Mouse (Mus musculus): Measurements from ENCODE around the gene Ugcg. TPM values are rescaled to one million over a fixed set of nuclear protein-coding genes. Genes with fewer than 3 reads are reported as not detected.

The Ugcg gene
- total and polyA plus RNA-seq, 2 experiments from 2014 or later = 18.5 to 66.4 TPM

DNA sequence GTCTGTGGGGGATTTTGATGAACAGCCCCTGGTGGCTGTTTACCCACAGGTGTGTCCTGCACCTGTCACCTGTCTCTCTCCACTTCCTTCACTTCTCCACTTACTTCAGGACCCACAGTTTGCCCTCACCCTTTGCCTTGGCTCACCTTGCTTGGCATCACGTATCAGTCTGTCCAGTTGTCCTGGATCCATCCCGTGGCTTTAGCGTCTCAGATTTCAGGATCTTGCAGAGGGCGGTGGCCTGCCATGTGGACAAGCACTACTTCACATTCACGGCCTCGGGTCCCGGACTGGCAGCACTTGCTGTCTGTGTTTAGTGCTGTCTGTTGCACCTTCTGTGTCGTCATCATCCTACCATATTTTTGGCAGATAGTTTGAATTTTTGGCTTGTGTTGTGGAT lies 10.7 kb downstream of the Ugcg start:
- Histone ChIP-seq H3K4me2 (ENCODE audit: low read depth) (no peak overlapping the region), H3K4me1 (ENCODE audit: insufficient read depth) (peaks cover 6% of the 10 kb centered on the region; the same call in 1 of the 2 replicates), H3K36me3 (ENCODE audit: insufficient read depth) (no peaks in the 10 kb centered on the region), H3K9me3 (ENCODE audit: low read length) (no peaks in the 10 kb centered on the region), H3K27me3 (ENCODE audit: insufficient read depth, low read length) (no peaks in the 10 kb centered on the region), H3K27ac (ENCODE audit: low read depth, low read length) (no peak overlapping the region), H3K9ac (no peak overlapping the region), H3K4me3 (ENCODE audit: low read depth, low read length) (no peak overlapping the region)
- no peak for TF ChIP-seq CTCF (IDR thresholded peaks at IDR 0.05; ENCODE audit: low read depth)
- ATAC-seq (no peak), DNase-seq (no peak)
- 56% methylated on average over 8 of the region's 8 CpGs for WGBS

DNA sequence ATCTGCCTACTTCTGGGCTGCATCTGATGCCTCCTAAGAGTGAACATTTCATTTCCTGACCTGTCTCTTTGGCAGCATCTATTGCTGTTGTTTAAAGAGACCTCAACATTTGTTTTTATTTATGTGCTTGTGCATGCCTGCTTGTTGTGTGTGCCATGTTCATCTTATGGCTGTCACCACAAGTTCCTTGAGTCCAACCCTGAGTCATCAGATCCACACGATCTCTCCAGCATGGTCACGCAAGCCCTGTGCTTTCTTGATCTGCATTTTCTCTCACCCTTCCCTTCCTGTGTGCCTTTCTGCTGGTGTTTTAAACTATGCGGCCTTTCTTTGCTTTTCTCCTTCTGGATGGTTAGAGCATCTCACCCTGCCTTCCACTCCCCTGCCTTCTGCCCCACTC lies 11.6 kb downstream of the Ugcg start:
- H3K4me2 ChIP-seq (ENCODE audit: low read depth) = no peak overlapping the region
- H3K36me3 ChIP-seq (ENCODE audit: insufficient read depth) = no peaks in the 10 kb centered on the region
- no peak for DNase-seq
- peaks cover 6% of the 10 kb centered on the region; the same call in 1 of the 2 replicates for H3K4me1 ChIP-seq (ENCODE audit: insufficient read depth)
- TF ChIP-seq CTCF (IDR thresholded peaks at IDR 0.05; ENCODE audit: low read depth) = no peak
- no peaks in the 10 kb centered on the region for H3K27me3 ChIP-seq (ENCODE audit: insufficient read depth, low read length)
- no peaks in the 10 kb centered on the region for H3K9me3 ChIP-seq (ENCODE audit: low read length)
- 77% methylated on average over 3 of the region's 3 CpGs for WGBS
- ATAC-seq = no peak
- H3K27ac ChIP-seq (ENCODE audit: low read depth, low read length) = no peak overlapping the region
- no peak overlapping the region for H3K9ac ChIP-seq
- no peak overlapping the region for H3K4me3 ChIP-seq (ENCODE audit: low read depth, low read length)

DNA sequence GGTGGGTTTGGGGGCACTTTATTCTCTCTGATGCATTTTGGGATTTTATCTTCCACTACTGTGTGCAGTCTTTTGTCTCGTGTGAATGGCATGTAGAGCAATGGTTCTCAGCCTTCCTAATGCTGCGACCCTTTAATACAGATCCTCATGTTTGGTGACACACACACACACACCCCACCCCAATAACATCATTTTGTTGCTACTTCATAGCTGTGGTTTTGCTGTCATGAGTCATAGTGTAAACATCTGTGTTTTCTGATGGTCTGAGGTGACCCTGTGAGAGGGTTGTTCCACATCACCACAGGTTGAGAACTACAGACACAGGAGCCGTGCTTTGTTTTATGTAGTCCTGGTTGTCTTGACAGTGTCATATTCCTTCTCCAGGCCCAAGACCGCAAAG lies 15.6 kb downstream of the Ugcg start:
- Histone ChIP-seq H3K9me3 (ENCODE audit: low read length) (no peaks in the 10 kb centered on the region), H3K4me3 (ENCODE audit: low read depth, low read length) (no peak overlapping the region), H3K27ac (ENCODE audit: low read depth, low read length) (no peak overlapping the region), H3K4me1 (ENCODE audit: insufficient read depth) (no peaks in the 10 kb centered on the region; the same call in 1 of the 2 replicates), H3K4me2 (ENCODE audit: low read depth) (no peak overlapping the region), H3K27me3 (ENCODE audit: insufficient read depth, low read length) (no peaks in the 10 kb centered on the region), H3K9ac (no peak overlapping the region), H3K36me3 (ENCODE audit: insufficient read depth) (no peaks in the 10 kb centered on the region)
- ATAC-seq = no peak
- TF ChIP-seq CTCF (IDR thresholded peaks at IDR 0.05; ENCODE audit: low read depth) = no peak
- no peak for DNase-seq
- 82% methylated on average over 4 of the region's 4 CpGs for WGBS

DNA sequence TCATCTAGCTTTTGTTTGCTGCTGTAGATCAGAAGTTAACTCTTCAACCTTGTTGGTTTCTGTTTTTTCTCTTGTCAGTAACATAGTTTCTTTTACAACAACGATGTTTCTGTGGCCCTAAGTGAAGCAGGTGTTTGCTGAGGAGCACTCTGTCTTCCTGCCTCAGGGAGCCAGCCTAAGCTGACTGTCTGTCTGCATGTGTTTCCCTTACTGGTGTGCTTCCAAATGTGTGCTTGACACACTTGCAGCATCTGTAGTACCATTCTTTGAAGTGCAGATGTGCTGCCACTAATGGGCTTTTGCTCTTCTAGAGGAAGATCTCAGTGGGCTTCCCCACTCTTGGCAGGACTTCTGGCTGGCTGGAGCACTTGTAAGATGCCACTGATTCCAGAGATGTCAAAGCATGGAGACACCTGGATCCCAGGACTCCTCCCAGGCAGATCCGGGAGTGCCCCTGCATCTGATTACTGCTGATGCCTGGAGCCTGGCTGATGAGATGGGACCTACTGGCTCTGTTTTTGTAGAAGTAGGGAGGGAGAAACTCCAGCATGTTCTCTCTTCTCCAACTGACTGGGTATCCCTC lies 16.8 kb downstream of the Ugcg start:
- Histone ChIP-seq H3K9ac (no peak overlapping the region), H3K9me3 (ENCODE audit: low read length) (no peaks in the 10 kb centered on the region), H3K4me3 (ENCODE audit: low read depth, low read length) (no peak overlapping the region), H3K4me1 (ENCODE audit: insufficient read depth) (no peaks in the 10 kb centered on the region), H3K4me2 (ENCODE audit: low read depth) (no peak overlapping the region), H3K36me3 (ENCODE audit: insufficient read depth) (0 out of 2 replicates have a peak, but pooled peaks cover 6% of the 10 kb centered on the region), H3K27me3 (ENCODE audit: insufficient read depth, low read length) (no peaks in the 10 kb centered on the region), H3K27ac (ENCODE audit: low read depth, low read length) (no peak overlapping the region)
- no peak for TF ChIP-seq CTCF (IDR thresholded peaks at IDR 0.05; ENCODE audit: low read depth)
- ATAC-seq (no peak), DNase-seq (no peak)
- WGBS = 56% methylated on average over 2 of the region's 2 CpGs

DNA sequence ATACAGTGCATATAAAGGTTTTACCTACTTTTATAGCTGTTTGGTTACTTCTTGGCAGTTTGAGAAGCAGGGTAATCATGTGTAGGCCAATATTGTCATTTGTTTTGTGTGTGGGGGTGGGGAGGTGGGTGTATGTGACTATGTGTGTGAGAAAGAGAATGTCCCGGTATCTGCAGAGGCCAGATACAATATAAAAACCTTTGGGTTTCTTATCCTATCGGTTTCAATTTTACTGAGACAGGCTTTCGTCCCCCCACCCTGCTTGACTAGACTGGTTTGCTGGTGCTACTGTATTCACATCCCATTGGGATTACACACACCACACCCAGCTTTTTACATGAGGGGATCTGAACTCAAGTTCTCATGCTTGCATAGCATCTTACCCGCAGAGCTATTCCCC lies 17.5 kb downstream of the Ugcg start:
- Histone ChIP-seq H3K27me3 (ENCODE audit: insufficient read depth, low read length) (no peaks in the 10 kb centered on the region), H3K36me3 (ENCODE audit: insufficient read depth) (0 out of 2 replicates have a peak, but pooled peaks cover 6% of the 10 kb centered on the region), H3K4me3 (ENCODE audit: low read depth, low read length) (no peak overlapping the region), H3K9ac (no peak overlapping the region), H3K4me2 (ENCODE audit: low read depth) (no peak overlapping the region), H3K4me1 (ENCODE audit: insufficient read depth) (no peaks in the 10 kb centered on the region), H3K9me3 (ENCODE audit: low read length) (no peaks in the 10 kb centered on the region), H3K27ac (ENCODE audit: low read depth, low read length) (no peak overlapping the region)
- DNase-seq = no peak
- ATAC-seq = no peak
- 81% methylated on average over 4 of the region's 4 CpGs for WGBS
- TF ChIP-seq CTCF (IDR thresholded peaks at IDR 0.05; ENCODE audit: low read depth) = no peak

DNA sequence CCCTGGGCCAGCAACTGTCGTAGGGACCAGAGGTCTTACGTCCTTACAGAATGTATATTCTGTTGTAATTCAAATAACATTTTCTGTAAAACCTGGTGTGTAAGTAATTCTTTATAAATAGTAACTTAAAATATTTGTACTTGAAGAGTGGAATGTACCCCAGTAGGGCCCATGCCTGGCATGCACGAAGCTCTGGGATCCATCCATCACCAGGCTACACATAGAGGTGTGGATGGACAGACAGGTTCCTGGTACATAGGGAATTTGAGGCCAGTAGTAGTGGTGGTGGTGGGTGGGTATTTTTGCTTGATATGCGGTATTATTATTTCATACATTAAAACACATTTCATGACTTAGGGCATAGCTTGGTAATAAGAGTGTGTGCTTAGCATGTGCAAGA lies 19.6 kb downstream of the Ugcg start:
- Histone ChIP-seq H3K4me2 (ENCODE audit: low read depth) (no peak overlapping the region), H3K9ac (no peak overlapping the region), H3K27me3 (ENCODE audit: insufficient read depth, low read length) (no peaks in the 10 kb centered on the region), H3K4me1 (ENCODE audit: insufficient read depth) (no peaks in the 10 kb centered on the region), H3K27ac (ENCODE audit: low read depth, low read length) (no peak overlapping the region), H3K36me3 (ENCODE audit: insufficient read depth) (0 out of 2 replicates have a peak, but pooled peaks cover 9% of the 10 kb centered on the region), H3K4me3 (ENCODE audit: low read depth, low read length) (no peak overlapping the region), H3K9me3 (ENCODE audit: low read length) (no peaks in the 10 kb centered on the region)
- WGBS = 92% methylated on average over 4 of the region's 4 CpGs
- DNase-seq = no peak
- ATAC-seq = no peak
- TF ChIP-seq CTCF (IDR thresholded peaks at IDR 0.05; ENCODE audit: low read depth) = no peak

DNA sequence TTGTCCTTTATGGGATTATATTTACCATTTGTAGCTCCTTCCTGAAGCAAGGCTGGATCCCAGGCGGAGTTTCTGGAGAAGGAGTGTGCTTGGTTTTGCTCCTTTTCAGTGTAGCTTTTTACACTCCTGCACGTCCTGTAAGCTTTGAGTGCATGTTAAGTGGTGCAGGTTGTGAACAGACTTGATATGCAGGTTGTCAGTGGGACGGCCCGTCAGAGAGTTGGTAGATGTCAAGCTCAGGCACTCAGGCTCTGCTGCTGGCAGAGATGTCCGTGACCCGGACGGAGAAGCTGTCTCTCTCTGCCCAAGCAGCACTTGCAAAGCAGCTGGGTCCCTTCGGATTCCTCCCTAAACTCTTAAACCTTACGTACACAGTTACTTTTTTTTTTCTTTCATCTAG lies 22.1 kb downstream of the Ugcg start:
- TF ChIP-seq CTCF (IDR thresholded peaks at IDR 0.05; ENCODE audit: low read depth) = no peak
- no peaks in the 10 kb centered on the region for H3K27me3 ChIP-seq (ENCODE audit: insufficient read depth, low read length)
- no peaks in the 10 kb centered on the region for H3K4me1 ChIP-seq (ENCODE audit: insufficient read depth)
- no peak for DNase-seq
- ATAC-seq = no peak
- H3K27ac ChIP-seq (ENCODE audit: low read depth, low read length) = no peak overlapping the region
- H3K4me2 ChIP-seq (ENCODE audit: low read depth) = no peak overlapping the region
- H3K36me3 ChIP-seq (ENCODE audit: insufficient read depth) = peaks cover 21% of the 10 kb centered on the region
- H3K9ac ChIP-seq = no peak overlapping the region
- no peak overlapping the region for H3K4me3 ChIP-seq (ENCODE audit: low read depth, low read length)
- no peaks in the 10 kb centered on the region for H3K9me3 ChIP-seq (ENCODE audit: low read length)
- 91% methylated on average over 9 of the region's 9 CpGs for WGBS

Data from forebrain, postnatal 0 days (tissue).